Mouse (Mus musculus): ENCODE data around the gene Myo15b.

The Myo15b gene

DNA sequence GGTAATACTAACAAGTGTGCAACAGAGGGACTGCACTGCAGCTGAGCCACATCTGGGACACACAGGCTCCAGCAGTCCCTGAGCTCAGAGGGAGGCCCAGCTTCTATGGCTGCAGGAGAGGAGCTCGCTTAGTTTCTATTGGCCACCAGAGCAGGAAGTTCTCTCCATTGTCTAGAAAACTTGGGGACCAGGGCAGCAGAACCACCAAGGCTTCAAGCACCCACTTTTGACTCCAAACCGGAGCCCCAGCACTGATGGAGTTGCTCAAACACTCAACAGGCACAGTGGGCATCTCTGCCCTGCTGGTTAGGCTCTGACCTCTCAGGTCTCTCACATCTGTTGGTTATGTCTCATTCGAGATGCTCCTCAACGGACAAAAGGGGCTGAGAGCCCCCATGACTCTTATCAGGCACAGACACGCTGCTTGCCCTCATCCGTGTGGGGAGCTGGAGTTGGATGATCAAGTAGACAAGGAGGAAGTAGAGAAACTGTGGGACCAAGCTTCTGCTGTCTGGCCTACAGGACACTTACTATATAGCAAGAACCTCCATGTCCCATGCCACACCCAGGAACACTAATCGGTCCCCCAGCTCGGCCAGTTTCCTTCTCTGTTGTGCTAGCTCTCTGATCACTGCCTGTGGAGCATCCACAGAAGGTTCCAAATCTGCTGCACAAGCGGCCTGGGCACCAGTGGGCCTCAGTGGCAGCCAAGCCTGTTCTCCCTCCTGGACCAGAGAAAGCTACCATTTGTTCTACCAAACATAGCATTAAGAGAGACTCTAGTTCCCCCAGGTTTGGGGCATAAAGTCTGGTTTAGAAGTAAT is 43.3 kb downstream of the Myo15b start:
- no peak for DNase-seq (ENCODE audit: inconsistent ontology term)

DNA sequence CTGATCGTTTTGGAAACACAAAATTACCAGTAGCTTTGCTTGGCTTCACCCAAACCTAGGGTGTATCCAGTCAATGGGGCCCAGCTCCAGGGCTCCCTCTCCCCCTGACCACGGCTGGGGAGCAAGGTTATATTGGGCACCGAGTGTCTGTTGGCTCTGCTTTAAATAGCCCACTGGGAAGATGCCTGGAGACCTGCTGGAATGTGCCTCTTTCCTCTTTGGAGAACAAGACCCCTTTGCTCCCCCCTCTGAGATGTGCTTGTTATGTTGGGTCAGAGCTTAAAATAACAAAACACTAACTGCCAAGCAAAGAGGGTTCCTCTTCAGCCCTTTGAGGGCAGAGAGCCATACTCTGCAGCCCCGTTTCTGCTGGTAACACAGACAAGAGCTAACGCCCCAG is 44.0 kb downstream of the Myo15b start:
- no peak for DNase-seq (ENCODE audit: inconsistent ontology term)

DNA sequence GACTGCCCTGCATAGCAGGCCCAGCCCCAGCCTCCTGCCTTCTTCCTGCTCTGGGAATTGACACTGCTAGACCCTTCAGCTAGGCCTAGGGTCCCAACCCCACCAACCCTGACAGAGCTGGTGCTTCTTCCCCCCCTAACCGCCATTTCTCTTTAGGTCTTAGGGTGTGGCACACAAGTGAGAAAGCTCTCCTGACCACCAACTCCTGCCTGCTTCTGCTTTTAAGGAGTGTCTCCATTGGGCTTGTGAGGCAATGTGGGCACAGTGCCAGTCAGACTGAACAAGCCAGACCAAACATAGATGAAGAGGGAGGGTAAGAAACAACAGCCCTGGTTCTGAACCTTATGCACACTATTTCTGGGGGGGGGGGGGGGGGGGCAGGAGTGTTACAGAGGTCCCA is 44.6 kb downstream of the Myo15b start:
- DNase-seq (ENCODE audit: inconsistent ontology term), result no peak

DNA sequence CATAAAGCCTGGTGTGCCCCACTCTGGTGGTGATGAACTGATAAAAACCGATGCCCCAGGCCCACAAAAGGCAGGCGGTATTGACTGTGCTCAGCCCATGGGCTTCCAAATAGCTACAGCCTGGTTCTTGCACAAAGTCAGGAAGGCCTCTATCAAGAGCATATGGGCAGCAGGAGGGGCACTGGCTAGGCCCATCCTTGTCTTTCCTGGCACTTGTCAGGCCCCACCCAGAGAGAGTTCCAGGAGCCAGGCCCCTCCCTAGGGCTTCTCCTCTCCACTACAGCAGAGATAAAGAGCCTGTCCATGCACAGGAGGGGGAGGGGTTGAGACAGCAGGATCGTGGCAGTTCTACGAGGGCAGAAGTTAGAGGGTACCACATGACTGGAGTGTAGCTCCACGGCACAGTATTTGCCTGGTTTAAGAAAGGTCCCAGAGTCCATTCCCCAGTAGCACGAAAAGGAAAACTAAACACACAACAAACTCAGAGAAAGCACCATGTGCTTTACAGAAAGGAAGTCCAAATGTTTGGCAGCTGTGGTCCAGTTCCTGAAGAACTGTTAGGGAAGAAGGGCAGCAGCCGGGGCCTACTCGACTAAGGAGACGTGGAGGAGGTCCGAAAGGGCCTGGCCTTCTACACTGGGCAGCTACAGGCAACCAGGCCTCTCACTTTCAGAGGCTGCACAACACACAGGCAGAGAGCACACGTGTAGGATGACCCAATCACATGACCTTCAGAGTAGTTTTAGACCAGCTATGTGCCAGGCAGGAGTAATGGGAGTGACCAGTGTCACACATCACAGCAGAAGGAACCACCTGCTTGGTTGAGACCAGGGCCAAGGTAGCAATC is 45.4 kb downstream of the Myo15b start:
- no peak for DNase-seq (ENCODE audit: inconsistent ontology term)

DNA sequence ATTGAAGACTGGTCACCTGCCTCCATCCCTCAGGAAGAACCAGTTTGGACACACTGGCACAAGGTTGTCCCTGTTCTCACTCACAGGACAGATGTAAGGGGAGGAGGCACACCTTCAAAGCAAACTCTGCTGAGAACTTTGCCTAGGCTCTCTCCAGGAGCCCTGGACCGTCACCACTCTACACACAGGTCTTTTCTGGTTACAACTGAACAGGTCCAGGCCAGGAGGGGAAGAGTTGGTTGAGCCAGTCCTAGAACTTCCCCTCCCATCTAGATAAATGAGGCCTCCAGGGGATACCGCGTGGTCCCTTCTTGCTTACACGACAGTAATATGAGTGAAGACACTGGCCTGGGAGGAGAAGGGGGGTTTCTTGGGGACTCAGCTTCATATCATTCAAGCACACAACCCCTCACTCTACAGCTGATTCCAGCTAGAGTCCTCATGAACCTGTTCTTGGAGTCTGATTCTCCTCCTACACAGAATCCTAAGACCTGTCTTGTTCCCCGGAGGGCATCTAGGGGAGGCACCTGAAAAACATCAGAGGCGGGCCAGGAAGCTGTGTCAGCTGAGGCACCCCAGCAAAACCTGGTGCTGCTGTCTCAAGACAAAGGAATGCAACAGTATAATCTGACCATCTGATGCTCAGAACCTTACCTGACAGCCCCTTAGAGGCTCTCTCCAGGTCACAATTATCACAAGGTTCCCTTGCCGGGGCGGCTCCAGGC is 46.2 kb downstream of the Myo15b start:
- DNase-seq (ENCODE audit: inconsistent ontology term), result no peak

DNA sequence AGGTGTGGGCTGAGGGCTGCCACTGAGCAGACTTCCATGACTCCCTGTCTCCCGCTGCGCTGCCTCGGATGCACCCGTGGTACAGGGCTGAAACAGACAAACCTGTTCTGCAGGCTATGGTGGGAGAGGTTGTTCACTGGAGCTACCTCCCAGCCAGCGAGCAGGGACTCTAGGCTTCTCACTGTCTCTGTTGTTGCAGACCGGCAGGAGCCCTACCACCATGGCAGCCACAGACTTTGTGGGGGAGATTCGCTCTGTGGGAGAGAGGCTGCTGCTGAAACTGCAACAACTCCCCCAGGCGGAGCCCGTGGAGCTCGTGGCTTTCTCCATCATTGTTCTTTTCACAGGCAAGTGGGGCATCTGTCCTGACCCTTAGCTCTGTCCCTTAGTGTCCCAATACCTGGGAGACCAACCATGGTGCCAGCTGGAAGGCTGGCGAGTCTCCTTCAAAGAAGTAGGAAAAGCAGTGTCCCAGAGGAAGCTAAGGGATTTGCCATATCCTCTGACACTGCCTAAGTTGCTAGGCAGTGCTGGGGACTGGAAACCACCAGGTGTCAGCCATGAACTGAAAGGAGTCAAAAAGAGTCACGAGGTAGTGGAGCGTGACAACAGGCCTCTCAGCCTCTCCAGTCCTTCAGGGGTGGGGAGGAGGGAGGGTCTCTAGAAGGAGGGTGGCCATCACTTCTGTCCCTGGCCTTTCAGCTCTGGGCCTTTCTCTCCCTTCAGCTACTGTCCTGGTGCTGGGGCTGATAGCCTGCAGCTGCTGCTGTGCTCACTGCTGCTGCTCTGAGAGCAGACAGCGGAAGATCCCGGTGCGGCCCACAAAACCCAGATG is 47.0 kb downstream of the Myo15b start:
- DNase-seq (ENCODE audit: inconsistent ontology term), result no peak

DNA sequence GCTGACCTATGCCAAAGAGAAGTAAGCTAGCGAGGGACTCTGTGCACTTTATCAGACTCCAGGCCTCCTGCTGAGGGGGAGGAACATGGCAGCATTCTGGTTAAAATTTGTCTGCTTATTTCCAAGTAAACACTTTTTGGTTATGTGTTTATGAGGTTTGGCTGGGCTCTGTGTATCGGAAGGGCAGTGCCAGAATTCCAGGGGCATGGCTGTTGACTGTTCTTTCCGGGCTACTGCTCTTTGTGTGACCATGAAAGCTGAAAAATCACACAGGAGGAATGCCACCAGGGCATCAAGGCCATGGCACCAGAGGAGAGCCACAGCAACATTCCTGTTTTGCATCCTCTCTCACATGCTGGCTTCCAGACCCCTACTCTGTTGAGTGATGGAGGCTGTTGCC is 47.9 kb downstream of the Myo15b start:
- DNase-seq (ENCODE audit: inconsistent ontology term), result no peak

DNA sequence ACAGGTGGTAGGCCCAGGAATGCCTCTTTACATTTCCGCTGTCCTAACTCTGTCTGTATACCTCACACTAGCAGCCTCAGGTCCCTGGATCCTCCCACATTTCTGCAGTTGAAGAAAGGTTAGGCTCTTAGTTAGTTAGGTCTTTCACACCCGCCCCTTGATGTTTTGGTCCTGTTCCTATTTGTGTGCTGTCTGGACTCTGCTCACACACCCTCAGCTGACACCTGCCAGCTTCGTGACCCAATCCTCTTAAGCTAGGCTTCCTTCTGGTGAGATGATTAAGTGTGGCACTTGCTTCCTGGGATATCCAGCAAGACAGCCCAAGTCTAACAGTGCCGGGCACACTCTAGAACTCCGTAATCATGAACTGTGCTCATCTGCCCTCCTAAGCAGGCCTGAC is 48.3 kb downstream of the Myo15b start:
- no peak for DNase-seq (ENCODE audit: inconsistent ontology term)

DNA sequence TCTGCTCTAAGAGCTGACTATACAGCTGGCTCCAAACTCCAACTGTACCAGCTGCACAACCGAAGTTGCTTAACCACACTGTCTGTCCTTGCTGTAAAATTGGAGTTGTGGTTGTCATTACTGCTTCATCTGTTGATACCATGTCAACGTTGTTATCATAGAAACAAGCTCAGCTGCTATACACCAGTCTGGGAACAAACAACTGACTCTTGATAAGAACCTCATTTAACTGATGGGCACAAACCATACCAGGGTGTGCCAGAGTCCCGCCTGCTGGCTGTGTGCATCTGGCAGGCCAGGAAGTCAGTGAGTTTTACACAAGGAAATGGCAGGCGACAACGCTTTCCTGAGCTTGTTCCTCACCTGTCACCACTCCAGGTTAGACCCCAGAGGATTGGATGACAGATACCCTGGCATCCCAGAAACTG is 52.9 kb downstream of the Myo15b start:
- DNase-seq (ENCODE audit: inconsistent ontology term), result no peak

DNA sequence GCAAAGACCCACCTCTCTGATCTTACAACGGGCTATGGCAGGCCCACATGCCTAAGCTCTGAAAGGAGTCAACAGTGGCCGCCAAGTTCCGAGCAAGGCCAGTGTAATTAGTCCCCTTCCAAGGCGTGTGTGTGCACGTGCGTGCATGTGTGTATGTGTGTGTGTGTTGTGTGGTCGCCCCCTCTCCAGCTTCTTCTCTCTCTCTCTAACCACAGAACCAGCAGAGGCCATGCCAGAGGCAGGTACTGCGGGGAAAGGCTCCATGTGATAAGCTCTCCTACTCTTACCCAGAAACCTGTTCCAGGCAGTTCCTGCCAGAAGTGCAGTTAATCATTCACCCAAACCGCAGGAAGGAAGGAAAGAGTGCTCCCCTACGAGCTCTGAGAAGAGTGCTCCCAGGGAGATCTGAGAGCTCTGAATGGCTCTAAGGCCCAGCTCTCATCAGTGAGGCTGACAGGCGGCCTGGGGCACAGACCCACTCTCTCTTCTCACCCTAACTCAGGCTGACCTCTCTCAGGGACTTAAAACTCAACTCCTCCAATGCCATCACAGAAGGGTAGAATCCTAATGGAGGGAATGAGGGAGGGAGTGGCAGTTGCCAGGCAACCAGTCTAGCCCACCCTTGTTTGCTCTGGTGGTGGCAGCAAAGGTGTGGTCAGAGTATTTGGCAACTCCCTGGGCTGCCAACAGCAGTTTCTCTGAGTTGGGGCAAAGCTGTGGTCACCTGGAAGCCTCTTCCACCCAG is 53.6 kb downstream of the Myo15b start, which contains the start of gene Smim6:
Gene Smim6 (plus strand): TSS at position 386 of the 745 bp plus-strand sequence.
- no peak for DNase-seq (ENCODE audit: inconsistent ontology term)

DNA sequence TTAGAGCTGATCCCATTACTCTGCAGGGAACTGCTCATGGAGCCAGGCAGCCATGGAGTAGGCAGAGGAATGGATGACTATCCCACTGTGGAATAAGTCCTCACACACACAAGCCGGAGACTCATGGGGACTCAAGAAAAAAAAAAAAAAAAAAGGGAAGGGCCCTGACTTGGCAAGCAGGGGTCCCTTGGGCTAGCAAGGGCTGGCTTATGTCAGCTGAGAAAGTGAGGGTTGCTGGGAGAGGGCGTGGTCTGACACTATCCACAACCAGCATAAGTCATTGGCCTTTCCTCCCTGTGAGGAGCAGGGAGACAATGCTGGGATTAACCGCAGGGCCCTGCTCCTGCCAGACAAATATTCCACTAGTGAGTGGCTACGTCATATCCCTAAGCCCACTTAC is 58.4 kb downstream of the Myo15b start:
- DNase-seq (ENCODE audit: inconsistent ontology term), result no peak

DNA sequence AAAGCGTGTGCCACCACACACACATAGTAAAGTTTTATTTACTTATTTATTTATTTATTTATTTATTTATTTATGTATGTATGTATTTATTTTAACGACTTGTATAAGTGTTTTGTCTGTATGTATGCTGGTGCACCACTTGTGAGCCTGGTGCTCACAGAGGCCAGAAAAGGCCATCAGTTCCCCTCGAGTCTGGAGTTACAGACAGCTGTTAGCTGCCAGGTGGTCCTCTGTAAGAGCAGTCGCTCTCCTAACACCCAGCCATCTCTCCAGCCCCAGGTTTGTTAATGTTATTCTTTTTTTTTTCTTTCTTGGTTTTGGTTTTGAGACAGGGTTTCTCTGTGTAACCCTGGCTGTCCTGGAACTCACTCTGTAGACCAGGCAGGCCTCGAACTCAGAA is 60.4 kb downstream of the Myo15b start:
- no peak for DNase-seq (ENCODE audit: inconsistent ontology term)

DNA sequence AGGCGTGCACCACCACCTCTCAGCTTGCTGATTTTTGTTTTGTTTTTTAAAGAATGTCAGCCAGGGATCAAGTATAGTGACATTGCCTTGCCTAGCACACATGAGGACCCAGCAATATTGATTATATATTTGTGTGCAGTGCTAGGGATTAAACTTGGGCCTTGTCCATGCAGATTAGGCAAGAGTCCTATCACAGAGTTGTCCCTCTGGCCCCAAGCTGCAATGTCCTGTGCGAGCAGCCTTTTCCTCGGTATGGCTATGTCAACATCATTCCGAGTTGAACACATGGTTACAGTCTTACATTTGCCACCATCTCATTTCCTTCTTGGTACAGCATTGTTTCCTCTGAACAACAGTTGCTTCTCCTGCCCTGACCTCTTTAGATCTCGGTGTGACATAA is 60.9 kb downstream of the Myo15b start:
- no peak for DNase-seq (ENCODE audit: inconsistent ontology term)

DNA sequence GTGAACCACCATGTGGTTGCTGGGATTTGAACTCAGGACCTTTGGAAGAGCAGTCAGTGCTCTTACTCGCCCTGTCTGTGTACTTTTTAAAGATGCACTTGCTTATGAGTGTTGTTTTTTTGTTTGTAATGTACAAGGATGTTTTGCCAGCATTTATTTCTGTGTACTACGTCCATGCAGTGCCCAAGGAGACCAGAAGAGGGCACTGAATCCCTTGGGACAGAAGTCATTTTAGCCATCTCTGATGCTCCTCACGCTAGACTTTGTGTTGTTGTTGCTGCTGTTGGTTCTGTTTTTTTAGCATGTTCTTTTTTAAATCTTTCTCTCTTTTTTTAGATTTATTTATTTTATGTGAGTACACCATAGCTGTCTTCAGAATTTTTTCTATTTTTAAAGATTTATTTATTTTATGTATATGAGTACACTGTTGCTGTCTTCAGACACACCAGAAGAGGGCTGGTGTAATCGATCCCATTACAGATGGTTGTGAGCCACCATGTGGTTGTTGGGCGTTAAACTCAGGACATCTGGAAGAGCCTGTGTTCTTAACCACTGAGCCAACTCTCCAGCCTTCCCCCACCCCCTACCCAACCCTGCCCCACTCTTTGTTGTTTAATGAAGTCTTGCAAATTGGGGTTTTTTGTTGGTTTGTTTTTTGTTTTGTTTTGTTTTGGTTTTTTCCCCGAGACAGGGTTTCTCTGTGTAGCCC is 62.1 kb downstream of the Myo15b start:
- DNase-seq (ENCODE audit: inconsistent ontology term), result no peak

DNA sequence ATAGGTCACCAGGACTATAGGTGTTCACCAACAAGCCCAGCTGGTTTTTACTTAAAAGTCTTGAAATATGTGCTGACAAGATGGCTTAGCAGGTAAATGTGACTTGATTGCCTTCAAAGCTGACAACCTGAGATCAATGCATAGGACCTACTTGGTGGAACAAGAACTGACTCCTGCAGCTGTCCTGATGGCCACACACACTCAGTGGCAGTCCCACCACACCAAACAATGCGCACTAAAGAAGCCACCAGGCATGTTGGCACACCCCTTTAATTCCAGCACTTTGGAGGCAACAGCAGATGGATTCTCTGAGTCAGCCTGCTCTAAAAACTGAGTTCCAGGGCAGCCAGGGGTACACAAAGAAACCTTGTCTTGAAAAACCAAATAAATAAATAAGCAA is 63.8 kb downstream of the Myo15b start:
- no peak for DNase-seq (ENCODE audit: inconsistent ontology term)

DNA sequence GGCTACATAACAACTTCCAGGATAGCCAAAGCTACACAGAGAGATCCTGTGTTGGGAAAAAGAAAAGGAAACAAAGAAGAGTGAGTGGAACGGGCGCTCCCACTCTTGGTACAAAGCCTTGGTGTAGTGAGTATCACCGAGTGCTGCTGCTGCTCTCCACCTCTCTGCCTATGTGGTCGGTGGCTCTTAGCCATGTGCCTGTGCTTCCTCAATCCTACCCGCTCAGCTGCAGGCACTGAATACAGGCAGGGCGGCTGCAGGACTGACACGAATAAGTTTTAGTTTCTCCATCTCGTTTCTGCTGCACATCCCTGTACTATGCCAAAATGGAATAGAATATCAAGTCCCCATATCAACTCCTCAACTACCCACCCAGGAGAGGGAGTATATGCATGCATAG is 70.8 kb downstream of the Myo15b start:
- no peak for DNase-seq (ENCODE audit: inconsistent ontology term)

DNA sequence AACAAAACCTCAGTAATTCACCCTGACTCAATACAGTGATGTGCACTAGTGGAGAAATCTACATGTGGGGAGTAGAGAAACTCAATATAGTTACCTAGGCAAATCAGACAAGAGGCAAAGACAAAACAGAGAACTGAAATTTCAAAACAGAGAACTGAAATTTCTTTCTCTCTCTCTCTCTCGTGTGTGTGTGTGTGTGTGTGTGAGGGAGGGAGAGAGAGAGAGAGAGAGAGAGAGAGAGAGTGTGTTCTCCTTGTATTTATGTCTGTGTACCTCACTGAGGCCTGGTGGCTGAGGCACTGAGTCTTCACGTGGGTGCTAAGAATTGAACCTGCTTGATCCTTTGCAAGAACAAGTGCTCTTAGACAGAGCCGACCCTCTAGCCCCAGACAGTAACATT is 71.6 kb downstream of the Myo15b start:
- DNase-seq (ENCODE audit: inconsistent ontology term), result no peak

DNA sequence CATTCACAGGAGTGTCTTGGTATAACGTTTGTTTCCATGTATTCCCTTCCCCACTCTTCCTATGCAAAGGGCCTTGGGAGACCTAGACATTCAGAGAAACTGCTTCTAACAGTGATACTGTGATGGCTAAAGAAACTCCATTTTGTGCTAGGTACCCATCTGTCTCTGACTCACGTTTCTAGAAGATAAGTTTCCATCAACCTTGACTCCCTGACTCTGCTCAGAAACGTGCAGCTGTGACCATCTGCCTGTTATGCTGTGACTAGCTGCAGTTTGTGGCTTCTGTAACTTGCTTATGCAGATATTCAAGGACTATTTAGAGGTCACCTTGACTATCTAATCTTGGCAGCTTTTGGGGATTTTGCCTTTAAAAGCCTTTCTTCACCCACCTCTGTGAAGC is 73.0 kb downstream of the Myo15b start:
- no peak for DNase-seq (ENCODE audit: inconsistent ontology term)

DNA sequence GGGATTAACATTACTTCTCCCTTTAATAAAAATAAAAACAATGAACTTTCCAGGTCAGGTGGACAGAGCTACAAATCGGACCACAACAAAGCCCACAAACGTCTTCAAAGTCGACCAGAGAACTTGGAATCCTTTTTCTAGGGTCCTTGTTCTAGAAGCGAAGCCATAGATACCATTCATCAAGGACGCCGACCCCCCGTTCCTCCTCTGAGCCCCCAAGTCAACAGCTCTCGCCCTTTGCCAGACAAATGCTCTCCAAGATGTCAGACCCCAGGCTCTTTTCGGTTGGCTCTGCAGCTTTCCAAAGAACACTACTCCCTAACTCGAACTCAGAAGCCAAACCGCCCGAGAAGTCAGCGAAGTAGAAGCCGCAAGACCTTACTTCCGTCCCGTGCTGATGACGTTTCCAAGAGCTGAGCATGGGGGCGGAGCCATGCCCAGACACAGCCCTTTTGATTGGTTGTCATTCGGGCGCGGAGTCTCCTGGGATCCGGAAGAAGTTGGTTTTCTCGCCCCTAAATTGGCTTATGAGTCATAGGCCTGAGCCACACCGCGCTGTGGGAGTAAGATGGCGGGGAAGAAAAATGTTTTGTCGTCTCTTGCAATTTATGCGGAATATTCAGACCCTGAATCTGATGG is 75.0 kb downstream of the Myo15b start, which contains the start of the genes Sap30bp and Recql5:
Gene Sap30bp (plus strand): TSS at position 175 of the 639 bp plus-strand sequence.
Gene Recql5 (minus strand): TSS at position 370 of the 639 bp plus-strand sequence.
- DNase-seq (ENCODE audit: inconsistent ontology term), result peak; percentile 97
